Mouse (Mus musculus) left cerebral cortex, adult 2 months (tissue): ENCODE measurements at regions not wholly inside any gene's neighbourhood (a gene's known extent, or its start where the extent isn't known, plus 50 kb on each side); places are given as distances from the start of the nearest gene placed in this dataset.

Experiments
- DNase-seq, 2 experiments: peaks; one replicate each; pipeline ENCODE4 v3.0.0; 2021 to 2022; ENCODE audit warnings: low spot score in 2 of 2, mixed read lengths in 1 of 2; ENCODE audit errors: extremely low spot score in 1 of 2
- H3K27ac ChIP-seq: fragments of 200-600 bp; 2 replicates; pipeline ENCODE4 v1.8.1; 2022
- H3K4me3 ChIP-seq: fragments of 200-600 bp; 2 replicates; pipeline ENCODE4 v1.8.1; 2022
- CTCF ChIP-seq: fragments of 200-600 bp; IDR thresholded peaks from 2 replicates; pipeline ENCODE4 v1.8.1; 2022; ENCODE audit warnings: antibody characterized with exemption, mild to moderate bottlenecking, moderate library complexity
- intact Hi-C: fragments of 180-260 bp; cut with DNase I; formaldehyde crosslinking; loops from one replicate; pipeline ENCODE4 v1.15.1; 2025

GRCm38 (mm10) chr15:62294786-62295185 lies 1372.0 kb upstream of the A1bg start:
- intact Hi-C loops: no loop called here
- DNase-seq: no peak
- Histone ChIP-seq H3K27ac (no peak overlapping the region), H3K4me3 (no peak overlapping the region)
- TF ChIP-seq CTCF: no peak

- no peak for TF ChIP-seq CTCF
- no peak for DNase-seq
- Histone ChIP-seq H3K27ac (no peak overlapping the region), H3K4me3 (no peak overlapping the region)
- intact Hi-C loops: no loop called here
Measured at GRCm38 (mm10) chr15:62292876-62293275, 1370.1 kb upstream of the A1bg start.

- no peak overlapping the region for H3K4me3 ChIP-seq
- DNase-seq: no peak
- no peak overlapping the region for H3K27ac ChIP-seq
- no peak for TF ChIP-seq CTCF
- intact Hi-C loops: no loop called here
Measured at GRCm38 (mm10) chr15:62290687-62291086, 1367.9 kb upstream of the A1bg start.

- no peak for TF ChIP-seq CTCF
- intact Hi-C loops: no loop called here
- H3K4me3 ChIP-seq: no peak overlapping the region
- no peak for DNase-seq
- no peak overlapping the region for H3K27ac ChIP-seq
Measured at GRCm38 (mm10) chr15:62286666-62287655, 1364.1 kb upstream of the A1bg start.

GRCm38 (mm10) chr15:62284606-62285531 lies 1362.1 kb upstream of the A1bg start:
- Histone ChIP-seq H3K27ac (no peak overlapping the region), H3K4me3 (no peak overlapping the region)
- intact Hi-C loops: no loop called here

GRCm38 (mm10) chr15:62283661-62284429 lies 1361.0 kb upstream of the A1bg start:
- TF ChIP-seq CTCF: no peak
- Histone ChIP-seq H3K27ac (no peak overlapping the region), H3K4me3 (no peak overlapping the region)
- intact Hi-C loops: no loop called here
- DNase-seq: no peak

More at GRCm38 (mm10) chr15:62284606-62285531, 1362.1 kb upstream of the A1bg start:
- no peak for TF ChIP-seq CTCF
- DNase-seq: no peak

GRCm38 (mm10) chr15:62282646-62283045 lies 1359.8 kb upstream of the A1bg start:
- no peak for TF ChIP-seq CTCF
- intact Hi-C loops: no loop called here
- H3K4me3 ChIP-seq: no peak overlapping the region
- no peak overlapping the region for H3K27ac ChIP-seq
- no peak for DNase-seq

GRCm38 (mm10) chr15:62282116-62282515 lies 1359.3 kb upstream of the A1bg start:
- no peak for DNase-seq
- TF ChIP-seq CTCF: no peak
- no peak overlapping the region for H3K4me3 ChIP-seq
- intact Hi-C loops: no loop called here
- H3K27ac ChIP-seq: no peak overlapping the region

GRCm38 (mm10) chr15:62279526-62279925 lies 1356.7 kb upstream of the A1bg start:
- H3K4me3 ChIP-seq: no peak overlapping the region
- no peak for TF ChIP-seq CTCF
- DNase-seq: no peak
- no peak overlapping the region for H3K27ac ChIP-seq
- intact Hi-C loops: no loop called here

GRCm38 (mm10) chr15:62274818-62275217 lies 1352.0 kb upstream of the A1bg start:
- H3K27ac ChIP-seq: no peak overlapping the region
- intact Hi-C loops: no loop called here
- no peak for TF ChIP-seq CTCF

GRCm38 (mm10) chr15:62273855-62274488 lies 1351.2 kb upstream of the A1bg start:
- no peak overlapping the region for H3K4me3 ChIP-seq
- DNase-seq: no peak
- intact Hi-C loops: no loop called here
- no peak for TF ChIP-seq CTCF
- no peak overlapping the region for H3K27ac ChIP-seq

More at GRCm38 (mm10) chr15:62274818-62275217, 1352.0 kb upstream of the A1bg start:
- H3K4me3 ChIP-seq: no peak overlapping the region
- no peak for DNase-seq
